Mouse (Mus musculus): Measurements from ENCODE around the gene Wdr18.

DNA sequence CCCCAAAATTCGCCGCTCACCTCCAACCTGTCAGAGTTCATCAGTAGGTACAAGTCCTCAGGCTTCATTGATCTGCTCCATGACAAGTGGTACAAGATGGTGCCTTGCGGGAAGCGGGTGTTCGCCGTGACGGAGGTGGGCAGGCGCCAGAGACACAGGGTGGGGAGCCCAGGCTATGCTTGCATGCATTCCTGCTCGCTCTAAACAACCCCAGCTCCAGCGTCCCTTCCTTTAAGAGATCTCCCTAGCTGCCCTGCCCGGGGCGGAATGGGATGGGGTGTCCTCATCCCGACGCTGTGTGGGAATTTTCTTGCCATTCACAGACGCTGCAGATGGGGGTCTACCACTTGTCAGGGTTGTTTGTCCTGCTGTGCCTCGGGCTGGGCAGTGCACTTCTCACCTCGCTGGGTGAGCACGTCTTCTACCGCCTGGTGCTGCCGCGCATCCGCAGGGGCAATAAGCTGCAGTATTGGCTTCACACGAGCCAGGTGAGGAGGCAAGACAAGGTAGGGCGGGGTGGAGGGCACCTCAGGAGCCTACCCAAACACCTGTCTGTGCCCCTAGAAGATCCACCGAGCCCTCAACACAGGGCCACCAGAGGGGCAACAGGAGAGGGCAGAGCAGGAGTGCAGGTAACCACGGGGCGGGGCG is 16.2 kb downstream of the Wdr18 start:
- no peak for TF ChIP-seq CTCF (IDR thresholded peaks at IDR 0.05; ENCODE audit: low read depth)
- TF ChIP-seq EP300 (IDR thresholded peaks at IDR 0.05; ENCODE audit: low read depth) = no peak

All from liver, embryonic 14.5 days (tissue).